Mouse (Mus musculus) liver, adult 2 months (tissue): ENCODE data around the gene Gxylt2.

Source experiments
- CTCF ChIP-seq: fragments of 200-500 bp; IDR thresholded peaks from 2 replicates; pipeline ENCODE4 v1.5.1; 2011; ENCODE audit warnings: low read depth, low read length, control low read depth
- POLR2A ChIP-seq: fragments of 200-500 bp; IDR thresholded peaks from 2 replicates; pipeline ENCODE4 v1.6.1; 2011; ENCODE audit warnings: low read length, control low read depth; ENCODE audit not compliant: insufficient read depth; ENCODE audit errors: extremely low read depth

GRCm38 (mm10) chr6:100676461-100676860 lies 28.1 kb upstream of the Gxylt2 start:
- no peak for TF ChIP-seq POLR2A
- no peak for TF ChIP-seq CTCF
